ENCODE assay signal across 10 mouse cellular contexts in the genomic region with DNA sequence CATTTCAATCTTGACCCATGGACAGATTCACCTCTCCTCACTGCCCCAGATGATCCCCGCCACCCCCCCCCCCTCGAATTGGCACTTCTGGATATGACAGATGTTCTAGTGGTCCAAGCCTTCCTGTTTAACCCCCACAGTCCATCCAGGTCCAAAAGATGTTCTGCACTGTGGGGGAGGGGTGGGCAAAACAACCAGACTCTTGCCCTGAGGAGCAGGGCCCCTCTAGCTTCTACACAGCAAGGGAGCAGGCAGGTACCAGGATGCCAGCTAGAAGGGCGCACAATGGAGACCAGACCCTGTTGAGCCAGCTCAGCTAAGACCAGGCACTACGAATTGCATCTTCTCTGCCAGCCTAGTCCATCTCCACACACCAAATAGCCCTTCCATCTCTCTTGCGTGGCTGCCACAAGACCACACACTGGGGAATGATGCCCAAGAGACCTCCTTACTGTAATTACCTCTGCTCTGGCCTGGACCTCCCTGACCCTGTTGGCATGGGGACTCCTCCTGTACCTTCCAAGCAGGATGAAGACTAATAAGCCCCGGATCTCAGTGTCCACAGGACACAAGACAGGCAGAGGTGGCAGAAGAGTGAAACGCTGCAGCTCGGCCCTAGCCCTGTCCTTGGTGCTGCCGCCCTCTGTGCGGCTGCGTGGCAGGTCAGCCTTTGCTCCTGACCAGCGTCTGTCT. TPM values are rescaled to one million over a fixed set of nuclear protein-coding genes. Genes with fewer than 3 reads are reported as not detected.
DNase-seq lines count a peak whose midpoint lies in the region; ATAC-seq and TF ChIP-seq lines count a peak whose summit lies in the region.
"Had no signal": no experiment of that assay in that cellular context is flagged by ENCODE, and none has a peak within 500 bp of the region (broad histone marks: within the 10 kb centered on the region; RNA-seq: fewer than 3 reads in every experiment).

No protein-coding gene starts in this region.

- no peaks in the 10 kb centered on the region for H3K36me3 ChIP-seq in kidney, adult 2 months (ENCODE audit: control insufficient read depth, insufficient read depth, low read length)
- no peaks in the 10 kb centered on the region for H3K36me3 ChIP-seq in midbrain, embryonic 16.5 days (ENCODE audit: control insufficient read depth, insufficient read depth, low read length)

- DNase-seq in kidney, postnatal 14 days: peak; percentile 12
- no peak for DNase-seq in kidney, adult 2 months
- peak; percentile 67 to 69 for DNase-seq in cerebellum, postnatal 10 days
- DNase-seq in forelimb bud, embryonic 11.5 days (ENCODE audit: low read depth, low spot score): peak; percentile 48
- DNase-seq in urinary bladder, postnatal 25 days (ENCODE audit: low spot score): no peak

- H3K27ac ChIP-seq in kidney, adult 2 months (ENCODE audit: insufficient read depth, low read depth, low read length): no peak overlapping the region
- 0 out of 2 replicates have a peak overlapping the region, but pooled peaks have one; percentile 13 for H3K27ac ChIP-seq in midbrain, embryonic 16.5 days (ENCODE audit: low read length)

- H3K27me3 ChIP-seq in kidney, adult 2 months (replicated peaks; ENCODE audit: control insufficient read depth, insufficient read depth, low read length): peaks cover 5% of the 10 kb centered on the region
- no peaks in the 10 kb centered on the region for H3K27me3 ChIP-seq in midbrain, embryonic 16.5 days (ENCODE audit: control insufficient read depth, insufficient read depth, low read depth, low read length)

- TF ChIP-seq POLR2A in kidney, adult 2 months (IDR thresholded peaks at IDR 0.05; ENCODE audit: low read depth, low read length): no peak

- H3K4me2 ChIP-seq in midbrain, embryonic 16.5 days (ENCODE audit: low read length): peak overlapping the region; percentile 95

- no peaks in the 10 kb centered on the region for H3K9me3 ChIP-seq in midbrain, embryonic 16.5 days (replicated peaks; ENCODE audit: control insufficient read depth, low read length, poor library complexity, severe bottlenecking)

- H3K4me1 ChIP-seq in kidney, adult 2 months (ENCODE audit: control insufficient read depth, insufficient read depth, low read length): no peaks in the 10 kb centered on the region
- peaks cover 38% of the 10 kb centered on the region for H3K4me1 ChIP-seq in midbrain, embryonic 16.5 days (ENCODE audit: control insufficient read depth, insufficient read depth, low read length)
- H3K4me1 ChIP-seq: megakaryocyte, embryonic 14.5 days had no signal

- H3K4me3 ChIP-seq in kidney, adult 2 months (ENCODE audit: insufficient read depth, low read depth, low read length): no peak overlapping the region
- H3K4me3 ChIP-seq in midbrain, embryonic 16.5 days (ENCODE audit: low read depth, low read length): peak overlapping the region; percentile 90
- H3K4me3 ChIP-seq: megakaryocyte, embryonic 14.5 days had no signal

- WGBS in kidney, adult 2 months: 26% methylated on average over 12 of the region's 12 CpGs
- 30% methylated on average over 12 of the region's 12 CpGs for WGBS in midbrain, embryonic 16.5 days

- H3K9ac ChIP-seq in midbrain, embryonic 16.5 days (ENCODE audit: low read depth, low read length): peak overlapping the region; percentile 88

- no peak for TF ChIP-seq CTCF in kidney, adult 2 months (conservative IDR thresholded peaks at IDR 0.05; ENCODE audit: insufficient read depth, insufficient read length, low read depth, low read length)

- no peak for ATAC-seq in midbrain, embryonic 16.5 days
- ATAC-seq in granulocyte monocyte progenitor cell, adult 5-6 weeks (replicated peaks; ENCODE audit: poor library complexity, severe bottlenecking): no peak
- ATAC-seq in megakaryocyte-erythroid progenitor cell, adult 5-6 weeks (replicated peaks; ENCODE audit: low FRiP score, low TSS enrichment, poor library complexity, severe bottlenecking): no peak

RNA-seq across cellular contexts. Expression of gene Rbfox3, which starts 5.1 kb away (rescaled TPM):
- 0.27 TPM in 2 replicates for polyA plus RNA-seq in kidney, adult 2 months (2012; rRNA removed)
- polyA plus RNA-seq in midbrain, embryonic 16.5 days (2015; fragmentation: Nextera tagmentation; extraction: Ambion mirVana): 49.1 and 54.9 TPM in 2 replicates
- total RNA-seq in granulocyte monocyte progenitor cell, adult 5-6 weeks (2014; fragmentation: Nextera tagmentation): not detected in 2 replicates
- not detected in 2 replicates for total RNA-seq in granulocyte monocyte progenitor cell, adult 5-6 weeks (2017)
- total RNA-seq in megakaryocyte-erythroid progenitor cell, adult 5-6 weeks (2014; fragmentation: Nextera tagmentation): not detected in 2 replicates
- total RNA-seq in megakaryocyte-erythroid progenitor cell, adult 5-6 weeks (2017): not detected in 2 replicates
- total RNA-seq: CH12.LX had no signal

Comparison
In these comparisons a context has a peak if more than half of its experiments do, and no peak if none do; other contexts are left out.
1. DNase-seq: peak in kidney, postnatal 14 days (single experiment), cerebellum, postnatal 10 days (2 of 2) and forelimb bud, embryonic 11.5 days (single experiment); none in kidney, adult 2 months (single experiment) and urinary bladder, postnatal 25 days (single experiment).